Mouse (Mus musculus) adrenal gland, adult 2 months (tissue): ENCODE results near the gene Lrrc74a. TPM values are rescaled to one million over a fixed set of nuclear protein-coding genes. Genes with fewer than 3 reads are reported as not detected.

Experiments used
- DNase-seq: peaks from one replicate; pipeline ENCODE4 v3.0.0; 2021
- polyA plus RNA-seq: library from polyadenylated mRNA; depleted of rRNA; stranded (reverse); fragments of >200 nt; gene quantifications from 2 replicates; pipeline ENCODE4 v1.2.3, GENCODE M21; 2012; rRNA removed
- total RNA-seq, 2 experiments: library from RNA; stranded (reverse); gene quantifications; 2 replicates each; pipeline ENCODE4 v1.2.3; 2021

Gene Lrrc74a
- total and polyA plus RNA-seq, 3 experiments, result not detected

DNA sequence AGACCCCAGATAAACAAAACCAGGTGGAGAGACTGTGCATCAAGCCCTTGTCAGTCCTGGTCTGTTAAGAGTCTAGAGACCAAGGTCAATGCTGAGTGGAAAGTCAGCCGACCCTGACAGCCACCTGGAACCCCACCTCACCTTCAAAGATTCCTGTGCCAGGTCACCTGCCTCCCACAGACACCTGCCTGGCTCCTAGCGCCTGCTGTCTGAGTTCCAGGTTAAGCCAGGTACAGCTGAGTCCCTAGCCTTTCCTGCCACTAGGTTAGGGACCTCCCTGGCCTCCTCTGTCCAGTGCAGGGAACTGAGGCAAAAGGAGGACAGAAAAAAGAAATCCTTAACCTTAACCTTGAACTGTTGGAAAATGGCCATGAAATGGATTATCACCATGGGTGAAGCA lies 70.7 kb downstream of the Lrrc74a start:
- DNase-seq, result no peak

DNA sequence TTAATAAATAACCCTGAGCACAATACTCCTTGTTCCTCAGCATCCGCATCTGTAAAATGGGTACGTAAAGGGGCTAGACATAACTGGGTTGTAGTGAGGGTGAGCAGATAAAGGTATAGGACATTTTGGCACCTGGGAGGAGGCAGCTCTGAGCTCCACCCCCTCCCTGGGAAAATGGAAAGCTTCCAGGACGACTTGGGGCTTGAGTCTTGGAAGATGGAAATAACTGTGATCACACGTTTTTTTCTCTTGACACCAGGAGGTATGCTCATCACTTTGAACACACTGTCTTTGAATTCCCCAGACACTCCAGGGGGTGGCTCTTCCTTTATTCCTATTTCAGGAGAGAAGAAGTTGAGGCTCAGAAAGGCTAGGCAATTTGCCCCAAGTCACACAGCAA lies 71.1 kb downstream of the Lrrc74a start:
- DNase-seq, result no peak

DNA sequence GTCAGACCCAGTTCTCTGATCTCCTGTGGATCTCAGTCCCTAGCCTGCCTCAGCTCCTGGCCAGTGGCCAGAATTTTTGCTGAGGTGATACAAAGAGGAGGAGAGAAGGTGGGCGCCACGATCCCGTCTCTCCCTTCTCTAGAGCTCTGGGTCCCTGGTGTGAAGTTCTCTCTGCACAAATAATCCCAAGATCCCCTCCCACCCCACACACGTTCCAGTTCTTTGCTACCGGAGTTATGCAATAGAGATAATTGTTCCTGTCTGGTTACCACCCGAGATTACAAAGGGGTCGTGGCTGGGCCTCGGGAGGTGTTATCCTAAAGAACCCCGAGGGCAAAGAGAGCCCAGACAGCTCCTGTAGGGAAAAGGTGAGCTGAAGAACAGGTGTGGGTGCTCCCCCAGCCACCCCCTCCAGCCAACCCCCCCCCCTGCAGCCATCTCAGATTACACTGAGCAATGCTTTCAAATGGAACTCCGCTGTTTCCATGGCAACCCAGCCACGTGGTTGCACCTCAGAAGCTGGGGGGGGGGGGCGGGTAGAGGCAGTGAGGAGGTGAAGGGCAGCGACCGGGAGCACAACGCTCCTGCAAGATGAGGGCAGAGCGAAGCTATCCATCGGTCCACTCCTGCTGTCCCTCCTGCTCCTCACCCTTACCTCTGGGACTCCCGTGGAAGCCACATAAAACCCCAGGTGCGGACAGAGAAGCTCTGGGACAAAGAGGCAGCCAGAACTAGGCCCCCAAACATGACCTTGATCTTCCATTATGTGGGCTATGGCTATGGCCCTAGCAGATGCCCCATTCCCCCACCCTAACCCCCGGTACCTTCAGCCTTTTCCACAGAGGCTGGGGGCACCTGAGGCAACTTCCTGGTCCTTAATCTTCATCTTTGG lies 72.1 kb downstream of the Lrrc74a start:
- DNase-seq, result no peak

DNA sequence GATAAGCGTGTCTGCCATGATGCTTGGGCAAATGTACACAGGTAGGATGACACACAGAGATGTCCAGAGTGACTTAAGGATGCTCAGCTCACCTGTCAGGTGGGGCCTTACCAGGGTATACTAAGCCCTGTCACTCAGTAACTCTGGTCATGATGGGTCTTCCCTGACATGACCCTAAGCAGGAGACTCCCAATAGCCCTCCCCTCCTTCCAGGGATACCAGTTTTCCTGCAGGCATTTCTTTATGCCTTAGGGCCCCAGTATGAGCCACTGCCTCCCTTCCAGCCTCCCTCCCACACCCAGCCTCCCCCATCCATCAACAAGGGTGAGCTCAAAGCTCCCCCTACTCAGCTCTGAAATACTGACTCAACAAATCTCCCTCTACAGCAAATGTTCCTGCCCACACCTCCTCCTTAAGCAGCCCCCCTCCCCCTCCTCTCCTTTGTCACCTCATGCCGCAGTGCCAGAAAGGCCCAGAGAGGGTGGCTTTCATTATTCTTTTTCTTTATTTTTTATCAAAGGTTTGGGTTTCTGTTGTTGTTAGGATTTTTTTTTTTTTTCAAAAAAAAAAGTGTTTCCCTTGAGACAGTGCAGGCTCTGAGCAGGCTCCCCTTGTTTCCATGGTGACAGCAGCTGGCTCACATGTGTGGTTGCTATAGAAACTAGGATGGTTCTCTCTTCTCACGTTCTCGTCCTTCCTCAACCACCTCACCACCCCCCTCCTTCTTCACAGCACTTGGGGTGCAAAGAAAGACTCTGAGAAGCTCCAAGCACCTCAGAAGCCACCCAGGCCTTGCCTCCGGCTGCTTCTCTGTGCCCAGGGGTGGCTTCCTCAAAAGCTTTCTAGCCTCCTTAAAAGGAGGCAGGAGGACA lies 73.0 kb downstream of the Lrrc74a start:
- DNase-seq, result no peak

DNA sequence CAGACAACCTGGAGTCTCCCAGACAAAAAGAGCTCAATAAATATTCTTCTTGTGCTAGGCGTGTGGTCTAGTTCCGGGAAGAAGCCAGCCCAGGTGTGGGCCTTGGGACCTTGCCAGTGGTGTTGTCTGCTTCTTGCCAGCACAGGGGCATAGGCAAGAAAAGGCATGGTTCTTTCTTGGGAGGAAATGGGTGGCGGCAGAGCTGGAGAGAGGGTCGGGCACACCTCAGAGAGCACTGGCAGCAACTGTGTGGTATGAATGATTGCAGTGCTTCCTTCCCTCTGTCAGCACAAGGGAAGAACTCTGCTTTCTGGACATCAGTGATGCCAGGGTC lies 73.6 kb downstream of the Lrrc74a start:
- DNase-seq, result no peak

DNA sequence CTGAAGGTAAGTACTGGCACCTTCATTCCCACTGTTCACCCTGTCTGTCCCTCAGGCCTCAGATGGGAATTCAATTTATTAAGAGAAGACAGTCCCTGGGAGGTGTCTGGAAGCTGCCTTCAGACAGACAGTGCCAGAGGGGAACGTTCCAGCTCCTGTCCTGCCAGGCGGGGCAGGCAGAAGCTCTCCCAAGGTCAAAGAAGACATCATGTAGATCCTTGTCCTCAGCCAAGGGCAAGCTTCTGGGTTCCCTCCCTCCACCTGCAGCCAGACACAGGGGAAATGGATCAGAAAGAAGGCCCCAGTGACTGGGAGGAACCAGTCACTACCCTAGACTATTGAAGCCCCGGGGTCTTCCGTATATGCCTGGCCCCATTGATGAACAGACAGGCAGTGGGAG lies 74.7 kb downstream of the Lrrc74a start:
- DNase-seq, result peak; percentile 70

DNA sequence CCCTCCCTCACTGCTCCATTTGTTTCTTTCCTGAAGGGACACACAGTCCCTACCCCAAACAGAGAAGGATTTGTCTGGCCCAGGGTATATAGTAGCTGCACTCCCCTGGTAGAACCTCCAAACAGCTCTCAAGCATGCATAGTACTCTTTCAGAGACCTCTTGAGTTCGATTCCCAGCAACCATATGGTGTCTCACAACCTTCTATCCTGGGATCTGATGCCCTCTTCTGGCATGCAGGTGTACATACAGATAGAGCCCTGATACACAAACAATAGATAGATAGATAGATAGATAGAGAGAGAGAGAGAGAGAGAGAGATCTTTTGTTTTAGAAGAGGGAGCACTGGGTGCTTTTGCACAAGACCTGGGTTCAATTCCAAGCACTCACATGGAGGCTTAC lies 75.9 kb downstream of the Lrrc74a start:
- no peak for DNase-seq

DNA sequence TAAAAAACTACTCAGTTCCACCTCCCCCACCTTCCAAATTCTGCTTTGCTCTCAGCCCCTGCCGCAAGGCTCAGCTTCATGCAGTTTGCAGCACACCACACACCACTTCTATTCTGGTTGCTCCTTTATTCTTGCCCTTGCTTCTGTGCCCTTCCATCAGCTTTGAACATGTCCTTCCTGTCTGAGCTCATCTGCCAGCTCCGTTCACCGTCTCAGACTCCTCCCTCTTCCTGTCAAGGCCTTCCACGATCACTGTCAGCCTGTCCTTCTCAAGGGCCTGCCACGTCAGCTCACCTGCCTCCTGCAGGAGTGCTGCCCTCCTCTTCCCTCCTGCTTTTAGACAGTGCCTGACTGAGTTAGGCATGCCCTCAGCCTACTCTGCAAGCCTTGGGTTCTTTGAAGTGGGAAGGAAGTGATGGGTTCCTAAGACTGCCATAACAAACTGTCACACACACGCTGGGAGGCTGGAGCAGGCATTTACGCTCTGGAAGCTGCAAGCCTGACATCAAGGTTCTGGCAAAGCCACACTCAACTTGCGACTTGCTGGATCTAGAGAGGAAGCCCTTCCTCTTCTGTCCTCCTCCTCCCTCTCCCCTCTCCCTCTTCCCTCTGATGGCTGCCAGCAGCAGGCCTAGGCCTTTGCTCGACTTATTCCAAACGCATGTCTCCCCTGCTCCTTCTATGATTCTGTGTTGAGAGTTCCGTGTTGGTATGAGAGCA lies 76.7 kb downstream of the Lrrc74a start:
- DNase-seq, result peak; percentile 84

DNA sequence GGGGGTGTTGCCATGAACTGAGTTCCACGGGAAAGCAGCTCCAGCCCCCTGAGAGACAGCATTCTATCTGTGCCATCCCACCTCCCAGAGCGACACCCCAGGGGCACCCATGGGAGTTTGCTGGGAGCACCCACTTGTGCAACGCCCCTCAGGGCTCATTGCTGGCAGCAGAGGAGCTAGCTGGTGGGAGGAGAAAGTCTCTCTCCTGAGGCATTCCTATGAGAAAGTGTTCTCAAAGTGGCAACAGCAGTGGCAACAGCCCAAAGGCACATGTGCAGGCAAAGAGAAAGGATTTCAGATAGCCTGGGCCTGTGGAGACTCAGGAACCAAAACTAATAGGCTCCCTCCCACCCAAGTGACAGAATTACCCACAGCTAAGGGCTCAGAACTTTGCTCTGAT lies 78.6 kb downstream of the Lrrc74a start:
- DNase-seq, result no peak

Other genes with a start within 250 kb of the Lrrc74a start
- gene Vash1, start 55.7 kb upstream of the Lrrc74a start, total RNA-seq, result 1 to 10 TPM; 2.9 to 4.8 TPM
- gene Vash1, start 55.7 kb upstream of the Lrrc74a start, polyA plus RNA-seq, result 4.8 and 6.8 TPM in 2 replicates
- gene Angel1, start 7.9 kb upstream of the Lrrc74a start, total RNA-seq, result 1 to 10 TPM; 2.3 to 5.1 TPM
- gene Angel1, start 7.9 kb upstream of the Lrrc74a start, polyA plus RNA-seq, result 2.7 and 3.7 TPM in 2 replicates
- gene Irf2bpl, start 150.4 kb downstream of the Lrrc74a start, total RNA-seq, result 10 to 100 TPM; 51.1 to 79.5 TPM
- 121 and 122 TPM in 2 replicates for gene Irf2bpl, start 150.4 kb downstream of the Lrrc74a start, polyA plus RNA-seq
- 10 to 100 TPM; 17.9 to 29.3 TPM for gene Cipc, start 212.7 kb downstream of the Lrrc74a start, total RNA-seq
- 38.5 and 39.8 TPM in 2 replicates for gene Cipc, start 212.7 kb downstream of the Lrrc74a start, polyA plus RNA-seq